ENCODE assay signal across 23 mouse cellular contexts in the genomic region with DNA sequence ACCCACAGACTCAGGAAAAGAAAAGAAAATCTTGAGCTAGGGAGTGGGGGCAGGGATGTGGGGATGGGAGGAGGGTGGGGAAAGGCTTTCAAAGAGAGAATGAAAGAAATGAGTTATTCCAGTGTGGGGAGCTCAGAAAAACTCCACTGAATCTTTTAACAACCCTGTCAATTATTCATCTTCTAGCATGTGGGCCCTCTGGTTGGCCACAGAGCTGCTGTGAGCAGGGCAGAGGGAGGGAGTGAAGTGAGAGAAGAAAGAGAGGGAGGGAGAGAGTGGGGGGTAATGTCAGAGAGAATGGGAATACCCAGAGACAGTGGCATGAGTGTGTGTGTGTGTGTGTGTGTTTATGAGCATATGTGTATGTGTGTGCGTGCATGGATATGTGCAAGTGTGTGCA. TPM values are rescaled to one million over a fixed set of nuclear protein-coding genes. Genes with fewer than 3 reads are reported as not detected.
DNase-seq lines count a peak whose midpoint lies in the region; ATAC-seq and TF ChIP-seq lines count a peak whose summit lies in the region.
"Had no signal": no experiment of that assay in that cellular context is flagged by ENCODE, and none has a peak within 500 bp of the region (broad histone marks: within the 10 kb centered on the region; RNA-seq: fewer than 3 reads in every experiment).

No protein-coding gene starts in this region.

- WGBS in forebrain, embryonic 10.5 days, result 100% methylated on average over 1 of the region's 1 CpGs
- 96% methylated on average over 1 of the region's 1 CpGs for WGBS in forebrain, embryonic 11.5 days
- WGBS in midbrain, embryonic 10.5 days, result 96% methylated on average over 1 of the region's 1 CpGs
- 83% methylated on average over 1 of the region's 1 CpGs for WGBS in midbrain, postnatal 0 days
- 92% methylated on average over 1 of the region's 1 CpGs for WGBS in midbrain, embryonic 13.5 days
- WGBS in thymus, adult 2 months, result 96% methylated on average over 1 of the region's 1 CpGs

- H3K4me3 ChIP-seq in forebrain, embryonic 10.5 days, result no peak overlapping the region
- no peak overlapping the region for H3K4me3 ChIP-seq in forebrain, embryonic 11.5 days (ENCODE audit: low read depth, low read length)
- H3K4me3 ChIP-seq in midbrain, embryonic 10.5 days, result no peak overlapping the region
- no peak overlapping the region for H3K4me3 ChIP-seq in midbrain, postnatal 0 days (ENCODE audit: low read depth, low read length)
- H3K4me3 ChIP-seq in midbrain, embryonic 13.5 days (replicated peaks), result no peak overlapping the region
- no peak overlapping the region for H3K4me3 ChIP-seq in thymus, adult 2 months (ENCODE audit: control insufficient read depth, insufficient read depth, low read length)
- H3K4me3 ChIP-seq: heart, embryonic 15.5 days; hindbrain, embryonic 15.5 days; liver, embryonic 13.5 days had no signal

- H3K9me3 ChIP-seq in forebrain, embryonic 10.5 days, result no peaks in the 10 kb centered on the region
- no peaks in the 10 kb centered on the region for H3K9me3 ChIP-seq in forebrain, embryonic 11.5 days (ENCODE audit: control insufficient read depth, low read length)
- H3K9me3 ChIP-seq in midbrain, embryonic 10.5 days (replicated peaks), result no peaks in the 10 kb centered on the region
- H3K9me3 ChIP-seq in midbrain, postnatal 0 days (ENCODE audit: low read length), result no peaks in the 10 kb centered on the region
- H3K9me3 ChIP-seq in midbrain, embryonic 13.5 days, result no peaks in the 10 kb centered on the region
- H3K9me3 ChIP-seq: heart, embryonic 15.5 days; hindbrain, embryonic 15.5 days; liver, embryonic 13.5 days had no signal

- peaks cover 69% of the 10 kb centered on the region for H3K4me1 ChIP-seq in forebrain, embryonic 10.5 days
- H3K4me1 ChIP-seq in forebrain, embryonic 11.5 days (replicated peaks; ENCODE audit: control insufficient read depth, insufficient read depth, low read length), result peaks cover 29% of the 10 kb centered on the region
- H3K4me1 ChIP-seq in midbrain, embryonic 10.5 days, result peaks cover 53% of the 10 kb centered on the region
- H3K4me1 ChIP-seq in midbrain, postnatal 0 days (ENCODE audit: insufficient read depth, low read length), result peaks cover 19% of the 10 kb centered on the region
- peaks cover 63% of the 10 kb centered on the region for H3K4me1 ChIP-seq in midbrain, embryonic 13.5 days (replicated peaks)
- no peaks in the 10 kb centered on the region for H3K4me1 ChIP-seq in thymus, adult 2 months (replicated peaks; ENCODE audit: control insufficient read depth, insufficient read depth, low read length)
- H3K4me1 ChIP-seq: liver, embryonic 13.5 days had no signal

- H3K9ac ChIP-seq in forebrain, embryonic 11.5 days (ENCODE audit: low read length), result no peak overlapping the region; the same call in 1 of the 2 replicates
- H3K9ac ChIP-seq in midbrain, postnatal 0 days (replicated peaks; ENCODE audit: low read length, poor library complexity, severe bottlenecking), result no peak overlapping the region
- H3K9ac ChIP-seq in midbrain, embryonic 13.5 days (replicated peaks), result no peak overlapping the region
- H3K9ac ChIP-seq: heart, embryonic 15.5 days; hindbrain, embryonic 15.5 days; liver, embryonic 13.5 days had no signal

- no peak for ATAC-seq in forebrain, embryonic 11.5 days (replicated peaks; ENCODE audit: low FRiP score)
- ATAC-seq in midbrain, postnatal 0 days (ENCODE audit: low FRiP score), result no peak
- ATAC-seq in midbrain, embryonic 13.5 days, result peak; percentile 45; the same call in 1 of the 2 replicates

- TF ChIP-seq CTCF in midbrain, postnatal 0 days (IDR thresholded peaks at IDR 0.05), result no peak
- TF ChIP-seq CTCF in thymus, adult 2 months (IDR thresholded peaks at IDR 0.05; ENCODE audit: borderline replicate concordance, control insufficient read depth, extremely low read depth, insufficient read depth, low read length, poor library complexity), result no peak

- peak overlapping the region; percentile 78 for H3K27ac ChIP-seq in forebrain, embryonic 10.5 days
- H3K27ac ChIP-seq in forebrain, embryonic 11.5 days (ENCODE audit: low read depth, low read length), result no peak overlapping the region
- H3K27ac ChIP-seq in midbrain, embryonic 10.5 days (replicated peaks), result peak overlapping the region; percentile 67; the same call in 1 of the 2 replicates
- no peak overlapping the region for H3K27ac ChIP-seq in midbrain, postnatal 0 days (ENCODE audit: low read depth, low read length)
- H3K27ac ChIP-seq in midbrain, embryonic 13.5 days, result peak overlapping the region; percentile 67
- H3K27ac ChIP-seq in thymus, adult 2 months (ENCODE audit: control insufficient read depth, insufficient read depth, low read length), result no peak overlapping the region
- H3K27ac ChIP-seq: heart, embryonic 15.5 days; hindbrain, embryonic 15.5 days; liver, embryonic 13.5 days had no signal

- TF ChIP-seq POLR2A in thymus, adult 2 months (IDR thresholded peaks at IDR 0.05; ENCODE audit: control insufficient read depth, extremely low read depth, insufficient read depth, low read length, poor library complexity), result no peak

- H3K4me2 ChIP-seq in forebrain, embryonic 11.5 days (ENCODE audit: low read depth, low read length, severe bottlenecking), result no peak overlapping the region
- no peak overlapping the region for H3K4me2 ChIP-seq in midbrain, postnatal 0 days (ENCODE audit: low read depth, low read length, poor library complexity, severe bottlenecking)
- no peak overlapping the region for H3K4me2 ChIP-seq in midbrain, embryonic 13.5 days (replicated peaks)
- H3K4me2 ChIP-seq: heart, embryonic 15.5 days; hindbrain, embryonic 15.5 days; liver, embryonic 13.5 days had no signal

- no peak for DNase-seq in forebrain, embryonic 10.5 days (ENCODE audit: extremely low spot score, low spot score)
- no peak for DNase-seq in forebrain, embryonic 11.5 days (ENCODE audit: low spot score)
- DNase-seq in midbrain, embryonic 10.5 days (ENCODE audit: low spot score), result no peak
- no peak for DNase-seq in midbrain, postnatal 0 days (ENCODE audit: low spot score)
- no peak for DNase-seq in spleen, postnatal 14 days (ENCODE audit: low spot score in 2 of 2)
- no peak for DNase-seq in thymus, adult 2 months
- DNase-seq: adrenal gland, postnatal 10 days; cerebellum, adult 2 months; gastrocnemius, postnatal 25 days; heart, postnatal 36 days; kidney, adult 8-10 months; kidney, postnatal 36 days; layer of hippocampus, adult 9-11 months; liver, embryonic 13.5 days; lung, adult 2 months; lung, postnatal 14 days; spleen, adult 18-20 months; thymus, postnatal 14 days had no signal

- H3K36me3 ChIP-seq in forebrain, embryonic 10.5 days (replicated peaks), result no peaks in the 10 kb centered on the region
- H3K36me3 ChIP-seq in forebrain, embryonic 11.5 days (ENCODE audit: control insufficient read depth, insufficient read depth, low read length), result no peaks in the 10 kb centered on the region
- H3K36me3 ChIP-seq in midbrain, embryonic 10.5 days, result no peaks in the 10 kb centered on the region
- no peaks in the 10 kb centered on the region for H3K36me3 ChIP-seq in midbrain, postnatal 0 days (ENCODE audit: insufficient read depth, low read length)
- no peaks in the 10 kb centered on the region for H3K36me3 ChIP-seq in midbrain, embryonic 13.5 days
- no peaks in the 10 kb centered on the region for H3K36me3 ChIP-seq in thymus, adult 2 months (ENCODE audit: control insufficient read depth, insufficient read depth, low read length)
- H3K36me3 ChIP-seq: heart, embryonic 15.5 days; hindbrain, embryonic 15.5 days; liver, embryonic 13.5 days had no signal

- H3K27me3 ChIP-seq in forebrain, embryonic 10.5 days (ENCODE audit: poor library complexity, severe bottlenecking), result peaks cover 78% of the 10 kb centered on the region
- H3K27me3 ChIP-seq in forebrain, embryonic 11.5 days (ENCODE audit: control insufficient read depth, insufficient read depth, low read length), result peaks cover 9% of the 10 kb centered on the region; the same call in 1 of the 2 replicates
- H3K27me3 ChIP-seq in midbrain, embryonic 10.5 days (ENCODE audit: low read depth, poor library complexity, severe bottlenecking), result peaks cover 58% of the 10 kb centered on the region
- H3K27me3 ChIP-seq in midbrain, postnatal 0 days (ENCODE audit: insufficient read depth, low read length), result no peaks in the 10 kb centered on the region
- H3K27me3 ChIP-seq in midbrain, embryonic 13.5 days, result peaks cover 20% of the 10 kb centered on the region
- H3K27me3 ChIP-seq in thymus, adult 2 months (ENCODE audit: control insufficient read depth, insufficient read depth, low read length), result no peaks in the 10 kb centered on the region
- H3K27me3 ChIP-seq: hindbrain, embryonic 15.5 days had no signal

RNA-seq across cellular contexts. Expression of a gene that starts 9.6 kb away (rescaled TPM):
- polyA plus RNA-seq in forebrain, embryonic 10.5 days (2016; fragmentation: Nextera tagmentation; extraction: Ambion mirVana), result 33.0 and 37.1 TPM in 2 replicates
- polyA plus RNA-seq in forebrain, embryonic 11.5 days (2014; fragmentation: Nextera tagmentation; extraction: Ambion mirVana), result 18.0 and 21.8 TPM in 2 replicates
- polyA plus RNA-seq in midbrain, embryonic 10.5 days (2016; fragmentation: Nextera tagmentation; extraction: Ambion mirVana), result 15.2 TPM in 2 replicates
- 19.6 and 20.8 TPM in 2 replicates for total RNA-seq in midbrain, postnatal 0 days (2014; rRNA removed)
- 8.8 and 9.2 TPM in 2 replicates for polyA plus RNA-seq in midbrain, postnatal 0 days (2015; fragmentation: Nextera tagmentation; extraction: Ambion mirVana)
- 8.1 and 9.9 TPM in 2 replicates for polyA plus RNA-seq in midbrain, embryonic 13.5 days (2015; fragmentation: Nextera tagmentation; extraction: Ambion mirVana)
- 5.2 and 6.1 TPM in 2 replicates for polyA plus RNA-seq in thymus, adult 2 months (2012; rRNA removed)
- total RNA-seq: megakaryocyte progenitor cell, adult 5-6 weeks; monocyte, adult 5-6 weeks had no signal

RNA-seq across cellular contexts. Expression of a gene that starts 47.8 kb away (rescaled TPM):
- not detected in 2 replicates for polyA plus RNA-seq in forebrain, embryonic 10.5 days (2016; fragmentation: Nextera tagmentation; extraction: Ambion mirVana)
- not detected in 2 replicates for polyA plus RNA-seq in forebrain, embryonic 11.5 days (2014; fragmentation: Nextera tagmentation; extraction: Ambion mirVana)
- polyA plus RNA-seq in midbrain, embryonic 10.5 days (2016; fragmentation: Nextera tagmentation; extraction: Ambion mirVana), result 0.07 and 0.09 TPM in 2 replicates
- 0.22 and 1.3 TPM in 2 replicates for total RNA-seq in midbrain, postnatal 0 days (2014; rRNA removed)
- 1.3 and 1.5 TPM in 2 replicates for polyA plus RNA-seq in midbrain, postnatal 0 days (2015; fragmentation: Nextera tagmentation; extraction: Ambion mirVana)
- polyA plus RNA-seq in midbrain, embryonic 13.5 days (2015; fragmentation: Nextera tagmentation; extraction: Ambion mirVana), result 0.30 and 0.38 TPM in 2 replicates
- polyA plus RNA-seq in thymus, adult 2 months (2012; rRNA removed), result 0.84 and 1.3 TPM in 2 replicates

Comparison
In these comparisons a context has a peak if more than half of its experiments do, and no peak if none do; other contexts are left out.
1. H3K27ac ChIP-seq: peak in forebrain, embryonic 10.5 days (single experiment), midbrain, embryonic 10.5 days (single experiment) and midbrain, embryonic 13.5 days (single experiment); none in forebrain, embryonic 11.5 days (single experiment), midbrain, postnatal 0 days (single experiment) and thymus, adult 2 months (single experiment).